Mouse (Mus musculus) lung, embryonic 16.5 days (tissue): Measurements from ENCODE around the gene Gm7137. TPM values are rescaled to one million over a fixed set of nuclear protein-coding genes. Genes with fewer than 3 reads are reported as not detected.

Experiments used
- polyA plus RNA-seq: library from polyadenylated mRNA; unstranded; fragments of >200 nt; fragmentation: Nextera tagmentation; extraction: Ambion mirVana; gene quantifications from 2 replicates; pipeline ENCODE4 v1.2.1, GENCODE M21; 2015

The Gm7137 gene
- polyA plus RNA-seq, 1 experiment from 2014 or later = not detected

Other genes starting within 250 kb of the Gm7137 start
- gene Pttg1ip, start 206.5 kb downstream of the Gm7137 start, polyA plus RNA-seq = 127 and 138 TPM in 2 replicates
- gene Sumo3, start 182.1 kb downstream of the Gm7137 start, polyA plus RNA-seq = 344 and 348 TPM in 2 replicates
- 2.0 and 2.4 TPM in 2 replicates for gene Gm49325, start 182.0 kb downstream of the Gm7137 start, polyA plus RNA-seq
- gene Ube2g2, start 165.9 kb downstream of the Gm7137 start, polyA plus RNA-seq = 66.6 and 69.5 TPM in 2 replicates
- gene Tspear, start 101.6 kb downstream of the Gm7137 start, polyA plus RNA-seq = 0.25 and 0.38 TPM in 2 replicates
- gene Gm19402, start 97.4 kb downstream of the Gm7137 start, polyA plus RNA-seq = not detected in 2 replicates
- not detected in 2 replicates for gene Gm9508, start 91.0 kb downstream of the Gm7137 start, polyA plus RNA-seq
- not detected in 2 replicates for gene Gm10272, start 81.6 kb downstream of the Gm7137 start, polyA plus RNA-seq
- not detected in 2 replicates for gene Gm10024, start 76.7 kb downstream of the Gm7137 start, polyA plus RNA-seq
- not detected in 2 replicates for gene Gm10142, start 72.4 kb downstream of the Gm7137 start, polyA plus RNA-seq
- gene Krtap12-1, start 67.6 kb downstream of the Gm7137 start, polyA plus RNA-seq = not detected in 2 replicates
- not detected in 2 replicates for gene Gm10100, start 61.7 kb downstream of the Gm7137 start, polyA plus RNA-seq
- not detected in 2 replicates for gene Gm18596, start 45.6 kb downstream of the Gm7137 start, polyA plus RNA-seq
- gene Gm9736, start 36.8 kb downstream of the Gm7137 start, polyA plus RNA-seq = not detected in 2 replicates
- not detected in 2 replicates for gene Gm3233, start 28.5 kb downstream of the Gm7137 start, polyA plus RNA-seq
- not detected in 2 replicates for gene Gm3238, start 16.9 kb downstream of the Gm7137 start, polyA plus RNA-seq
- not detected in 2 replicates for gene Gm7138, start 11.3 kb downstream of the Gm7137 start, polyA plus RNA-seq
- not detected in 2 replicates for gene Gm3250, start 5.7 kb downstream of the Gm7137 start, polyA plus RNA-seq
- not detected in 2 replicates for gene Gm9639, start 6.9 kb upstream of the Gm7137 start, polyA plus RNA-seq
- not detected in 2 replicates for gene Gm19668, start 10.9 kb upstream of the Gm7137 start, polyA plus RNA-seq
- not detected in 2 replicates for gene Gm9507, start 23.6 kb upstream of the Gm7137 start, polyA plus RNA-seq
- gene Gm2696, start 26.5 kb upstream of the Gm7137 start, polyA plus RNA-seq = not detected in 2 replicates
- not detected in 2 replicates for gene Krtap10-4, start 38.9 kb upstream of the Gm7137 start, polyA plus RNA-seq
- not detected in 2 replicates for gene Krtap10-10, start 47.7 kb upstream of the Gm7137 start, polyA plus RNA-seq
- not detected in 2 replicates for gene Gm36176, start 58.6 kb upstream of the Gm7137 start, polyA plus RNA-seq
- not detected in 2 replicates for gene Gm10318, start 64.7 kb upstream of the Gm7137 start, polyA plus RNA-seq
- not detected in 2 replicates for gene Gm3285, start 73.8 kb upstream of the Gm7137 start, polyA plus RNA-seq
- gene Lrrc3, start 114.3 kb upstream of the Gm7137 start, polyA plus RNA-seq = 3.5 and 4.7 TPM in 2 replicates
- 1.1 and 1.4 TPM in 2 replicates for gene Trpm2, start 182.4 kb upstream of the Gm7137 start, polyA plus RNA-seq
- 19.9 and 22.6 TPM in 2 replicates for gene 1810043G02Rik, start 190.3 kb upstream of the Gm7137 start, polyA plus RNA-seq
- 158 and 164 TPM in 2 replicates for gene Pfkl, start 221.9 kb upstream of the Gm7137 start, polyA plus RNA-seq